Mouse (Mus musculus): Measurements from ENCODE around the gene Obsl1. TPM values are rescaled to one million over a fixed set of nuclear protein-coding genes. Genes with fewer than 3 reads are reported as not detected.

Gene Obsl1
- total RNA-seq, 2 experiments from 2014 or later, result 33.4 to 35.1 TPM

DNA sequence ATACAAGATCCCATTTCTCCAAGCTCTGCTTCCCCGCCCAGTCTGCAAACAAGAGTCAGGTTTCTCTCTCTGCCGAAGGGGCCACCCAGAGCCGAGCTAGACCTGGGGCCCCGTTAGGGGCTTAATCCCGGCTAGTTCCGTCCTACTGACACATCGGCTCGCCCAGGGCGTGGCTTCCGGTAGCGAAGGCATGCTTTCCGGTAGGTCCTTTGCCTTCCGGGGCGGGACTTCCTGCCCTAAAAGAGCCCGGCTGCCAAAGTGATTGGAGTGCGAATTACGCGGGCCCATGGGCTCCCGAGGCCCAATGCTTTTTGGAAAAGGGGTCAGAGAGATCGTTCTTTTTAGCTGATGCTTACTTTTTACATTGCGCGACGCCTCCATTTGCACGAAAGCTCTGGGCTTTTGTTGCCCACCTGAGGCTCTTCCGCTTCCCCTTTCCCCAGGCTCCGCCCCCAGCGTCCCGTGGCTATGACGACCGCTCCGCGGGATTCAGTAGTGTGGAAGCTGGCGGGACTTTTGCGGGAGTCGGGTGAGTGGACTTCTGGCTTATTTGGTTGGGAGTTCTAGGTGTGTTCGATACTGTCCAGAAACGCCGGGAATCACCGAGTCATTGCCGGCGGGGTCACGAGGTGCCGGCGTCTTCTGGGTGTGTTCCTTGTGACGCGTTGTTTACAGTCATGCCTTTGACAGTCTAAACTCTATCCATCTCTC, 15.2 kb upstream of the Obsl1 start, which contains the start of gene Stk11ip:
Gene Stk11ip, plus strand, starts transcription at position 209 of the 711 bp plus-strand sequence.
- intact Hi-C loops (cut with DNase I), result no loop called here
- DNase-seq (ENCODE audit: low spot score in 2 of 2), result peak; percentile 89 to 91

DNA sequence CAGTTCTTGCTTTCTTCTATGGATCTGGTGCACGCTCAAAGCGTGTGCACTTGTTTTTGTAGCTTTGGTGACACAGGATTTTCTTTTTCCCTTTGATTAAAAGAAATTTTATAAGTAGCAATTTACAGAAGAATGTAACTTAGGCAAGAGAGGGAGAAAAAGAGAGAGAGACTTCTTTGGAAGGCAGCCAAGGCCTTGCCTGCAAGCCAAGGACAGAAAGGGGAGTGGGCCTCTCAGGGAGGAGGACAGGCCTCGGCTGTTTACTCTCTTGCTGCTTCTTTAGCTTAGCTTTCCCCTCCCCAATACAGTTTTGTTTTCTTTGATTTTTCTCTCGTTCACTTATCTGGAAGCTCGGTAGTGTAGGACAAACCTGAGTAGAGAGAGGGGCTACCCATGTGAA, 13.3 kb upstream of the Obsl1 start:
- intact Hi-C loops (cut with DNase I), result no loop called here
- no peak for DNase-seq (ENCODE audit: low spot score in 2 of 2)

DNA sequence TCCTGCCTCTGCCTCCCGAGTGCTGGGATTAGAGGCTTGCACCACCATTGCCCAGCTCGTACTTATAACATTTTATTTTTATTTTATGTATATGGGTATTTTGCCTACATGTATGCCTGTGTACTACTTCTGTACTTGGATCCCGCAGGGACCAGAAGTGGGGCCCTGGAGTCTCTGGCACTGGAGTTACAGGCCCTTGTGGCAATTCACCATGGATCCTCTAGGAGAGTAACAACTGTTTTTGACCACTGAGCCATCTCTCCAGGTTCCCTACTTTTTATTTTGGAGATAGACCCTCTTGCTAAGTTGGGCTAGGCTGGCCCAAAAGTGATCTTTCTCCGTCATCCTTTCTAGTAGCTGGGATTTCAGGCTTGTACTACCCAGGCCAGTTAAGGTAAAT, 12.2 kb upstream of the Obsl1 start:
- intact Hi-C loops (cut with DNase I), result no loop called here
- no peak for DNase-seq (ENCODE audit: low spot score in 2 of 2)

DNA sequence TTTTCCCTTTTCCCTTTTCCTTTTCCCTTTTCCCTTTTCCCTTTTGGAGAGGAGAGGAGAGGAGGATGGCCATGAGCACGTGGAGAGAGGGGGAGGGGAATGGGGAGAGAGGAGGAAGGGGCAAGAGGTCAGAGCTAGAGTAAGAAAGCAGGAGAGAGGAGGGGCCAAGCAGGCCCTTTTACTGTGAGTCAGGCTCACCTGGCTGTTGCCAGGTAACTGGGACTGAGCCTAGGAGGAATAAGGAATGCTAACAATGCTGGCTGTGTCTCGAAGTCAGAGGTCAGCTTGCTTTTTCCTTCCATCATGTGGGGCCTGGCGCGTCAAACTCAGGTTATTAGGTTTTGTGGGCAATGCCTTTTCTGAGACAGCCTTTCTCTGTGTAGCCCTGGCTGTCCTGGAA, 11.7 kb upstream of the Obsl1 start:
- no peak for DNase-seq (ENCODE audit: low spot score in 2 of 2)
- intact Hi-C loops (cut with DNase I), result no loop called here

DNA sequence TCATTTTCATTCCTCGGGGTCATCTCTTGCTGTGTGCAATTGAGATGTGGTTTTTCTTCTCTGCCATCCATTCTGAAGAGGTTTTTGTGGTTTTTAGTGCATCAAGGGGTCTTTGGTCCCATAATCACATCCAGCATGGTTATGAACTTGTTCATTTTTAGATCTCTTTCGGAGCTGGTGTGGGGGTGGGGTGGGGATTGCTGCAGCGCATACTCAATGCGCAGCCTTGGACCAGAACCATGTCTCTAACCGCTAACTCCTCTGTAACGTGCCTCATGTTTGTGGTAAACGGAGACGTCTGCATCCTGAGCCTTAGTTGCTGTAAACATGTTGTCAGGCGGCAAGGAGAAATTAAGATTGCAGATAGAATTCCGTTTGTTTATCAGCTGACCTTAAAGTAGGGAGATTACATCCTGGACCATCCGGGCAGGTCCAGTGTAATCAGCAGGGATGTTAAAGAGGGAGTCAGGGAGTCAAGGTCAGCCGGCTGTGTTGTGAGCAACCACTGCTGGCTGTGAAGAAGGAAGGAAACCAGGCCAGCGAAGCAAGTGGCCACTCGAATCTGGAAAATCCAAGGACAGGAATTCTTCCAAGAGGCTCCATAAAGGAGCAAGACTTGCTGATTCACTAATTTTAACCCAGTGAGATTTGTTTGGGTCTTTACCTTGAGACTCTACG, 10.6 kb upstream of the Obsl1 start:
- intact Hi-C loops (cut with DNase I), result no loop called here

DNA sequence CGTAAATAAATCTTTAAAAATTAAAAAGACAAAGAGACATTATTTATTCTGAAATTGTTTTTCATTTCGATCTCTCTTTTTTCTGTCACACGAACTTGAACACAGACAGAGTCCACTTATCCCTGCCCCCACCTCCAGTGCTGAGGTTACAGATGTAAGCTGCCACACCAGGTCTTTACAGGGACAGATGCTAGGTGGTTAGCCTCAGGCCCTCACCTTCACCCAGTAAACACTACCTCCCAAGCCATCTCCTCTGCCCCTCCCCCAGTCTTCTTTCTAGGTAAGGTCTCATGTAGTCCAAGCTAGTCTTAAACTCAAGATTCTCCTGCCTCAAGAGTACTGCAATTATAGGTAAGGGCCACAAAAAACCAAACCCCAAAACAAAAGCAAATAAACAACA, 6.3 kb upstream of the Obsl1 start:
- no peak for DNase-seq (ENCODE audit: low spot score in 2 of 2)
- intact Hi-C loops (cut with DNase I), result no loop called here

More for the DNA sequence above, 10.6 kb upstream of the Obsl1 start:
- no peak for DNase-seq (ENCODE audit: low spot score in 2 of 2)

DNA sequence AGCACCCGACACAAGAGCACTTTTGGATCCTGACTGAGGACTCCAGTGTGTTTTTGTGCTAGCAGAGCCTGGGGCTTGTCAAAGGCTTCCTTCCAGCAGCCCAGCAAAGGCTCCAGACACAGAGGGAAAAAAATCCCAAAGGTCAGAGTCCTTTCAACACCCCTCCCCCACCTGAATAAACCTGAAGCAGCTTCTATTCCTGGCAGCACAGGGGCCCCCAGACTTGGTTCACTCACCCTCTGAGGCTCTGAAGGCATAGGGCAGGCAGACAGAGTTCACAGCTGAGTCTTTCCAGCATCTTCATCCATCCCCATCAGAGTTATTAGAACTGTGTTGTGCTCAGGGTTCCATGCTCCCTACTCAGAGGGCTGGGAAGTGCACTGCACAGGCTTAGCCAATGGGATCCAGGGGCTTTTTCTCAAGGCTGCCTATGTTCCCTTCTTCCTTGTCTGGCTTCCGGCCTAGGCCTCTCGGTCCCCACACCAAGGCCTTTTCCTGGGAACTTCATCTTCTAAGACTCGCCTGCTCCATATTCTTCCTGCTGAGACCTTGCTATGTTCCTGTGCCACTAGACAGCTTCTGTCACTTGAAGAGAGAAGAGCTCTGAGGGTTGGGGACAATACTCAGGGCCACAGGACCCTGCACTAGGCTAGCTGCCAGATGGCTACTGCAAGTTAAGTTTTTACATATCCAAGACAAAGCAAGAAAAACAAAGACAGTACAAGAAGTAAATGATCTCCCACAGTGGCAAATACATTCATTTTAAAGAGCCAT, 5.4 kb upstream of the Obsl1 start:
- DNase-seq (ENCODE audit: low spot score in 2 of 2), result no peak
- intact Hi-C loops (cut with DNase I), result no loop called here

DNA sequence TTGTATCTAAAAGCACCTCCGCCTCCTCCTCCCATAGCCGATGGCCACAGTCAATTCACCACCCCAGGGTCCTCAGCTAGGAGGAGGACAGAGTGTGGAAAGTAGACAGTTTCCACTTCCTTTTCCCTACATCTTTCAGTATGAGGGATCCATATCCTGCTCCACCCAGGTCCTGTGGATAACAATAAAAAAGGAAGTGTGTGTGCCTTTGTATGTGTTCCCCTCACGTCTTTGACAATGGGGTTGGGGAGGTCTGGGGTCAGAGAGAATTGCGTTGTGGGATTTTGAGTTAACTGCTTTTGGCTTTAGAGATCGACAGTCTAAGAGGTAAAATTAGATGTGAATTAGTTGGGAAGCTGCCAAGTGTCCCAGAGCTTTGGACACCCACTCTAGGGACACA, 3.9 kb upstream of the Obsl1 start:
- DNase-seq (ENCODE audit: low spot score in 2 of 2), result no peak
- intact Hi-C loops (cut with DNase I), result no loop called here

DNA sequence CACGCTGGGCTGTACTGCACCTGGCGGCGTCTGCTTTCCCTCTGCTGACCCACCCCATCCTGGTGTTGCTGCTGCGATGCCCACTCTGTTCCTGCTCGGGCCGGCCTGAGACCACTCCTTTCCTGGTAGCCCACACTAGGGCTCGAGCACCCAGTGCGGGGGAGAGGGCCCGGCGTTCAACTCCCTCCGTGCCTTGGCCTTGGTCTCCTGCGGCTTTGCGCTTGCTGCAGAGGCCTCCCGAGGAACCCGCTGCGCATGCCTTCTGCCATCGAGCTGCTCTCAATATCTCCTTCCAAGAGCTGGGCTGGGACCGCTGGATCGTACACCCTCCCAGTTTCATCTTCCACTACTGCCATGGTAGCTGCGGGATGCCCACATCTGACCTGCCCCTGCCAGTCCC, 3.3 kb upstream of the Obsl1 start:
- intact Hi-C loops (cut with DNase I), result no loop called here
- DNase-seq (ENCODE audit: low spot score in 2 of 2), result no peak

DNA sequence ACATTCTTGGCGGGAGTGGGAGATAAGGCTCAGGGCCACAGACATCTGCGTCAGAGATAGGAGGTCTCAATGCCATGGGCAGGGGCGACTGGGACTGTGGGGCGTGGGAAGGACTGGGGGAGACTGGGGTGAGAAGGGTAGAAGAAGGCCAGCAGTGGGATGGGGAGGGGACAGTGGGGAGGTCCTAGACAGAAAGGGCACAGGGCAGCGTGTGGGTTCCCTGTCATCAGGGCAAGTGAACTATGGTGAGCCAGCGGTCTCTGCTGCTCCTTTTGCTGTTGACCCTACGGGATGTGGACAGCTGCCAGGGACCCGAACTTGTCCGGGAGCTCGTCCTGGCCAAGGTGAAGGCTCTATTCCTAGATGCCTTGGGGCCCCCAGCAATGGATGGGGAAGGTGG, 754 bp upstream of the Obsl1 start, which contains the start of gene Inha:
Gene Inha, plus strand, starts transcription at position 72 of the 400 bp plus-strand sequence.
- DNase-seq (ENCODE audit: low spot score in 2 of 2), result no peak
- intact Hi-C loops (cut with DNase I), result no loop called here

DNA sequence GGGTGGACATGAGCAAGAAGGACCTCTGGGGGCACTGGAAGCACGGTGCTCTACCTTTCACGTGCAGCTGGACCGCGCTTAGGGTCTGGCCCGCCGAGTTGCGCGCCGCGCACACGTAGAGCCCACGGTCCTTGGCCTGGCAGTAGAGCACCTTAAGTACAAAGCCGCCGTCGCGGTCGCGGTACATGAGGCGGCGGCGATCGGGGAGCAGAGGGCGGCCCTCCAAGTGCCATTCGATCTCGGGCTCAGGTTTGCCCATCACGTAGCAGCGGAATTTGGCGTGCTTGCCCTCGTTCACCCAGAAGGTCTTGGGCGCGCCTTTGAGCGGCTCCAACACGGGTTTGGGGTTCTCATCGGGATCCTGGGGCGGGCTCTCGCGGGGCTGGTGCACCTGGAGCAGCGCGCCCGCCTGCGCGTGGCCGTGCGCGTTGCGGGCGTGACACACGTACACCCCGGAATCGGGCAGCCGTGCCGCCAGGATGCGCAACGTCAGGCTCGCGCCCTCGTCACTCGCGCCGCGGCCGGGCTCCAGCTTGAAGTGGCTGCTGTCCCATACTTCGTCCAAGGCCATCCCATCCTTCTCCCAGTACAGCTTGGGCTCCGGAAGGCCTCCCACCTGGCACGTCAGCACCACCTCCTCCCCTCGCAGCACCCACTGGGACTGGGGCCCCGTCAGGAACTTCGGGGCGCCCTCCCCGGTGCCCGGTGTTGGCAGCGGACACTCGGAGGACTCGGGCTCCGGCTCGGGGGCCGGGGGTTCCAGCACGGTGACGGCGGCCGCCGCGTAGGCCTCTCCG, 895 bp downstream of the Obsl1 start:
- intact Hi-C loops (cut with DNase I), result no loop called here
- DNase-seq (ENCODE audit: low spot score in 2 of 2), result peak; percentile 81 to 82

DNA sequence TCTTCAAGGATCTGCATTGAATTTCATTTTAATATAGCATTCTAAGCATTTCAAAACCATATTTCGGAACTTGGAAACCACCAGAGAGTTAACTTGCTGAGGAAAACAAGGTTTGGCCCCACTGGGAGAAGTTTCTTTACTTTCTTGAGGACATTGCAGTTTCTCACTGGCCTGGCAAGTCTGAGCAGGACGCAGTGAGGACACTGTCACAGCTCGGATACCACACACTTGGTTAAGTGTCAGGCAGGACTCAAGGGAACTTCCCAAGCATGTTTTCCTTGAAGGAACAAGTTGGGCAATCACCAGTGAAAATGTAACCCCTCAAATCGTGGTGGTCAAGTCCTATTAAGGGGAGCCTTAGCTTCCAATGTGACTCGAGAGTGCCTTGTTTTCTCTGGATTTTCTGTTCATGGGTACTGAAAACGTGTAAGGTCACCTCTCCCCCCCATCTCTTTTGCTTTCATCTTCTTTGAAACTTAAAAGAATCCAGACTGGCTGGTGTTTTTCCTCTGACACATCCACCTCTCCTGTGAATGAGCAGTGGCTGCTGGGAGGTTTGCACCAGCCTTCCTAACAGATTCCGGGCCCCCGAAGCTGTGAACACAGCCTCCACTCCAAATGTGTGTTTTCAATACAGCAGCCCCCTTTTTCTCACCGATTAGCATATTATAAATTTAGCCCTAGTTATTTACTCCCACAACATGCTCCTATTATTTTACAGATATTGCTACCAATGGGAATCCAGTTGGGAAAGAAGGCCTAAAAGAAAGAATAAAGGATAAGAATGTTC, 1.8 kb downstream of the Obsl1 start:
- intact Hi-C loops (cut with DNase I), result no loop called here
- peak in 1 of 2 experiments; percentile 60 for DNase-seq (ENCODE audit: low spot score in 2 of 2)

DNA sequence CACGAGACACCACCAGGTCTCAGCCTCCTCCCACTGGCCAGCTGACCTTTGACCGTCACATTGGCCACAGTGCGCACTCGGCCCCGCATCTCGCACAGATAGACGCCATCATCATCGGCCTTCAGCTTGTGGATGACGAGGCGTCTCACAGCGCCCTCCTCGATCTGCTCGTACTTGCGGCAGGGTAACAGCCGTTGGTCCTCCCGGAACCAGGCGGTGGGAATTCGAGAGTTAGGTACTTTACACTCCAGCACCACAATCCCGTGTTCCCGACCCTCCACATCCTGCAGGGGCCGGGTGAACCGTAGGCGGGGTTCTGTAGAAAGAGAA, 2.6 kb downstream of the Obsl1 start:
- no peak for DNase-seq (ENCODE audit: low spot score in 2 of 2)
- intact Hi-C loops (cut with DNase I), result no loop called here

DNA sequence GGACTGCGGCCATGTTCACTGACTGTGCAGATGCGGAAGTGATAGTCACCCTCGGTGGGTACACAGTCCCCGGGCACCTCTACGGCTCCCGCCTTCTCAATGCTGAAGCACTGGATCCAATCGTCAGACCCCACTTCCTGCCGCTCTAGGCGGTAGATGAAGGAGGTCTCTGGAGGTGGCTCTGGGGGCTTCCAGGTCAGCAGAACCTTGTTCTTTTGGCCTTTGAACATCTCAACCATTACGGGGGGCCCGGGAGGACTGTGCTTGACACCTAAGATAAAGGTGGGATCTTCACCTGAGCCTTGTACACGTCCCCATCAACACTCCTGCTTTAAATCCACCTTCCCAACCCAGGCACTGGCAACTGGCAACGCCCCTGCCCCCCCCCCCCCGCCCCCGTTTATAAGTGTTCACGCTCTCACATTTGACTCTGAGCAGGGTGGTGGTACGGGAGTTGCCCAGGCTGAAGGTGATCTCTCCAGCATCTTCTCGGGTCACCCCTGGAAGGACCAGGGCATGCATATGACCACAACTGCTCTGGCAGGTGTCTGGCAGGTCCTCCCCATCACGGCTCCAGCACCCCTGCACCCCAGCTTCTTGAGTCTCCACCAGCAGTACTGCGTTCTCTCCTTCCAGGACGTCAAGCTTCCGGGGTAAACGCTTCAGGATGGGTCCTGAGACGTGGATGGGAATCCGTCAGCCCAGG, 3.2 kb downstream of the Obsl1 start:
- intact Hi-C loops (cut with DNase I), result no loop called here
- no peak for DNase-seq (ENCODE audit: low spot score in 2 of 2)

DNA sequence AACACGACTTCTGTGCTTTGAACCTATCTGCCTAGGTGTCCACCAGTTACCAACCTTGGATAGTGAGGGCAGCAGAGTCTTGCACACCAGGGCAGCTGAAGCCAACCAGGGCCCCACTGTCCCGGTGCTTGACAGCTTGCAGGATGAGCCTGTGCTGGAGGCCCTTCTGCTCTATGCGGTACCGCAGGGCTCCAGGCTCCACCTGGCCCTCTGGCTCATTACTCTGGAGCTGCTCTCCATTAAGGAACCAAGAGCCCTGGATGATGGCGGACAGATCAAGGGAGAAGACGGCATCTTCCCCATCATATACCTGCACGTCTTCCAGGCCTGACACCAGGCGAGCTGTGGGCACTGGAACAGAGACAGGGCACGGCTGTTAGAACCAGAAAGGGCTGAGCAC, 4.3 kb downstream of the Obsl1 start:
- DNase-seq (ENCODE audit: low spot score in 2 of 2), result no peak

DNA sequence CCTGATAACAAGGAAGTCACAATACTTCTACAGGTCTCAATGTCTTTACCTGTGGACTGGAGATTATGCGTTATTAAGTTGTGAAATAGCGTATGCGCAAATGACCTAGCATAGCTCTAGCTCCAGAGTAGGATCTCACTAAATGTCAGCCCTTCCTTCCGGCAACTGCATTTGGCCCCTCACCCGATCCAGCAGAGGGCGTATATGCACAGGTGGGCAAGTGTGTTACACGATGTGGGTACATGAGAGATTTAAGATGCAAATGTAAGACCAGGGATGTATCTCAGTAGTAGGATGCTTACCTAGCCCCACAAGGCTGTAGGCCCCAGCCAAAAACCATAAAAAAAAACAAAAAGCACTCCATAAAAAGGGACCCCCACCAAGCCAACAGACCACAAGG, 6.8 kb downstream of the Obsl1 start:
- intact Hi-C loops (cut with DNase I), result no loop called here
- no peak for DNase-seq (ENCODE audit: low spot score in 2 of 2)

More for the DNA sequence above, 4.3 kb downstream of the Obsl1 start:
- intact Hi-C loops (cut with DNase I), result no loop called here

DNA sequence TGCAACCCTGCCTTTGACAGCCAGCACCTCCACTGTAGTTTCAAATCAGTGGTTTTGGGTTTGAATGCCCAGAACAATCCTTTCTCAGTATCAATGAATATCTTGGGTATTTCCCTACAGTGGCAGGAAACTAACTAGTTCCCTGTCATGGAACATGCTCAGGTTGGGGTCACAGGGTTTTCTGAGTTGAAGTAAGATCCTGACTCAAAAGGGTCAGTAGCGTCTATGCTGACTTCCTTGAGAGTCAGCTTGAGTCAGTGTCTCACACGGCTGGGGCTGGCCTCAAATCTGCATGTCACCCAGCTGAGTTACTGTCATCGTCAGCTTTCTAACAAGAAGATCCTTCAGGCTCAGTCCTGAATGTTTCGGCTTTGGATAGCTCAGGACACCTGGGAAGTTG, 7.4 kb downstream of the Obsl1 start:
- intact Hi-C loops (cut with DNase I), result no loop called here
- no peak for DNase-seq (ENCODE audit: low spot score in 2 of 2)

DNA sequence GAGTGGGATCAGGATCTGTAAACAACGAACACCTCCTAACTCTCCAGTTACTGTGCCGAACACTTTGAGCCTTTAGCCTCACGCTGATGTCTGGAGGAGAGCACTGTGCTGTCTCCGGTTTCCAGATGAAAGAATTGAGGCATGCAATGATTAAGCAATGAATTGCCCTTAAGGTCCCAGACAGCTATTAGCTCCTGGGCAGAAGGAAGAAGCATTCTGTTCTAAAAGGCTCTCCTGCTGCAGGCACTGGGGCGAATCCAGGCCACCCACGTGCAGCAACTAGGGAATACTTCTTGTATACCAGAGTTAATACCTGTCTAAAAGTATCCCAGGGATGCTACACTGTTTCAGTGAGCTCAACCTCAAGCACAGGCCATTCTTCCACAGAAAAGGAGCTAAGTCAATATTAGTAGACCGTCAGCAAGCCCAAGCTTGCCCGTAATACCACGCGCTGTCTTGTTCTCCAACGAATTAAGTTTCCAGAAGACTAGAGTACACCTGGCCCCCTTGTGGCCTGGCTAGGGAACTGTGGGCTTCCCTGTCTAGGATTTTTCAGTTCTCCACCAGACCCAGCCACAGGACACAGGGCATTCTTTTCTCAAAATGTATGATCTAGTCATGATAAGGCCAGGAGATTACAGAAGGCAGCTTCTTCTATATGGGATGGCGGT, 11.2 kb downstream of the Obsl1 start:
- intact Hi-C loops (cut with DNase I), result no loop called here
- no peak for DNase-seq (ENCODE audit: low spot score in 2 of 2)

Data from left cerebral cortex, postnatal 14 days (tissue).